Mouse (Mus musculus): ENCODE measurements around the gene Fbxw4. TPM values are rescaled to one million over a fixed set of nuclear protein-coding genes. Genes with fewer than 3 reads are reported as not detected.

The Fbxw4 gene
- polyA plus RNA-seq, 1 experiment, result not detected

- TF ChIP-seq POLR2A (IDR thresholded peaks at IDR 0.05; ENCODE audit: insufficient read depth, low read depth, low read length), result no peak
- no peak for TF ChIP-seq CTCF (IDR thresholded peaks at IDR 0.05; ENCODE audit: insufficient read depth, low read depth, low read length)
- Histone ChIP-seq H3K27ac (ENCODE audit: insufficient read depth, low read depth, low read length) (no peak overlapping the region), H3K4me1 (ENCODE audit: control insufficient read depth, insufficient read depth, low read length) (peaks cover 16% of the 10 kb centered on the region), H3K4me3 (ENCODE audit: insufficient read depth, low read depth, low read length) (no peak overlapping the region)
- WGBS, result 53% methylated on average over 7 of the region's 7 CpGs
Measured at GRCm38 (mm10) chr19:45533617-45534016, 126.5 kb downstream of the Fbxw4 start.

GRCm38 (mm10) chr19:45531554-45531953 lies 128.6 kb downstream of the Fbxw4 start:
- TF ChIP-seq CTCF (IDR thresholded peaks at IDR 0.05; ENCODE audit: insufficient read depth, low read depth, low read length) (no peak), POLR2A (IDR thresholded peaks at IDR 0.05; ENCODE audit: insufficient read depth, low read depth, low read length) (no peak)
- peaks cover 16% of the 10 kb centered on the region for H3K4me1 ChIP-seq (ENCODE audit: control insufficient read depth, insufficient read depth, low read length)
- no peak overlapping the region for H3K4me3 ChIP-seq (ENCODE audit: insufficient read depth, low read depth, low read length)
- WGBS, result 88% methylated on average over 6 of the region's 6 CpGs
- H3K27ac ChIP-seq (ENCODE audit: insufficient read depth, low read depth, low read length), result no peak overlapping the region

- WGBS, result 85% methylated on average over 15 of the region's 15 CpGs
- H3K4me3 ChIP-seq (ENCODE audit: insufficient read depth, low read depth, low read length), result no peak overlapping the region
- H3K27ac ChIP-seq (ENCODE audit: insufficient read depth, low read depth, low read length), result no peak overlapping the region
- TF ChIP-seq CTCF (IDR thresholded peaks at IDR 0.05; ENCODE audit: insufficient read depth, low read depth, low read length) (no peak), POLR2A (IDR thresholded peaks at IDR 0.05; ENCODE audit: insufficient read depth, low read depth, low read length) (no peak)
- H3K4me1 ChIP-seq (ENCODE audit: control insufficient read depth, insufficient read depth, low read length), result peaks cover 16% of the 10 kb centered on the region
Measured at GRCm38 (mm10) chr19:45530200-45530995, 129.7 kb downstream of the Fbxw4 start.

- TF ChIP-seq POLR2A (IDR thresholded peaks at IDR 0.05; ENCODE audit: insufficient read depth, low read depth, low read length) (no peak), CTCF (IDR thresholded peaks at IDR 0.05; ENCODE audit: insufficient read depth, low read depth, low read length) (no peak)
- Histone ChIP-seq H3K27ac (ENCODE audit: insufficient read depth, low read depth, low read length) (no peak overlapping the region), H3K4me3 (ENCODE audit: insufficient read depth, low read depth, low read length) (no peak overlapping the region), H3K4me1 (ENCODE audit: control insufficient read depth, insufficient read depth, low read length) (peaks cover 11% of the 10 kb centered on the region; the same call in 1 of the 2 replicates)
- 75% methylated on average over 5 of the region's 5 CpGs for WGBS
Measured at GRCm38 (mm10) chr19:45529294-45529693, 130.8 kb downstream of the Fbxw4 start.

Other genes with a start within 250 kb of the Fbxw4 start
- gene Poll, start 99.8 kb downstream of the Fbxw4 start, polyA plus RNA-seq (2012; ENCODE audit: insufficient read depth, insufficient read length, low replicate concordance, missing spikeins), result not detected in 2 replicates
- not detected in 2 replicates for gene Gm17018, start 99.7 kb downstream of the Fbxw4 start, polyA plus RNA-seq (2012; ENCODE audit: insufficient read depth, insufficient read length, low replicate concordance, missing spikeins)
- not detected in 2 replicates for gene Fgf8, start 82.6 kb upstream of the Fbxw4 start, polyA plus RNA-seq (2012; ENCODE audit: insufficient read depth, insufficient read length, low replicate concordance, missing spikeins)
- gene Npm3, start 89.3 kb upstream of the Fbxw4 start, polyA plus RNA-seq (2012; ENCODE audit: insufficient read depth, insufficient read length, low replicate concordance, missing spikeins), result not detected in 2 replicates
- 284 TPM in 1 of 2 replicates, not detected in the other for gene Mgea5, start 123.5 kb upstream of the Fbxw4 start, polyA plus RNA-seq (2012; ENCODE audit: insufficient read depth, insufficient read length, low replicate concordance, missing spikeins)
- not detected in 2 replicates for gene Kcnip2, start 155.7 kb upstream of the Fbxw4 start, polyA plus RNA-seq (2012; ENCODE audit: insufficient read depth, insufficient read length, low replicate concordance, missing spikeins)